In the genomic region with DNA sequence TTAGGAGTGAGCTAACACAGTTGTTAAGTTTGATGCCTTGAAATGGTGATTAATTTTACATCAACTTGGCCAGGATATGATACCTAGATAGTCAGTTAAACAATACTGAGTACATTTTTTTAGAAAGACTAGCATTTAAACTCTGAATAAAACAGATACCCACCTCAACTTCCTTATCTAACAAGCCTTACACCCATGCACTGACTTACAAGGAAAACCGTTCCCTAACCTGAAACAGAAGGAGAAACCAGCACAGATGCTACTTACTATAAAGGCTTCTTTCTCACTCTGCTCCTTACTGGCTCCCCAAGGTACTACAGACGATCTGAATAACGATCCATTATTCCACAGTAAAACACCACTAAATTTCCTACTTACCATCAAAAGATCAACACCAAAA, we compare ENCODE assay signal across 20 mouse cellular contexts. TPM values are rescaled to one million over a fixed set of nuclear protein-coding genes. Genes with fewer than 3 reads are reported as not detected.
DNase-seq lines count a peak whose midpoint lies in the region; ATAC-seq and TF ChIP-seq lines count a peak whose summit lies in the region.
"Had no signal": no experiment of that assay in that cellular context is flagged by ENCODE, and none has a peak within 500 bp of the region (broad histone marks: within the 10 kb centered on the region; RNA-seq: fewer than 3 reads in every experiment).

No protein-coding gene starts in this region.

- no peak for TF ChIP-seq POLR2A in MEL (IDR thresholded peaks at IDR 0.05; ENCODE audit: control insufficient read depth in 1 of 2, insufficient read depth in 1 of 2, low read depth in 1 of 2, low read length in 2 of 2, poor library complexity in 1 of 2)

- no peak for DNase-seq in G1E (ENCODE audit: low spot score)
- peak; percentile 59 for DNase-seq in MEL (ENCODE audit: low read depth, low spot score)
- DNase-seq in adrenal gland, adult (ENCODE audit: inconsistent age in 2 of 2, low spot score in 1 of 2) = no peak
- no peak for DNase-seq in layer of hippocampus, postnatal 36 days
- no peak for DNase-seq in liver, embryonic 11.5 days (ENCODE audit: low spot score)
- DNase-seq: adrenal gland, adult 2 months; adrenal gland, postnatal 10 days; adrenal gland, postnatal 25 days; cerebellum, adult 11 months; cerebellum, adult 2 months; cerebellum, adult 9-10 months; cerebellum, postnatal 10 days; cerebellum, postnatal 25 days had no signal

- no peak overlapping the region for H3K4me2 ChIP-seq in liver, embryonic 11.5 days
- H3K4me2 ChIP-seq: embryonic facial prominence, embryonic 12.5 days had no signal

- 84% methylated on average over 3 of the region's 3 CpGs for WGBS in liver, embryonic 11.5 days

- 0 out of 2 replicates have a peak, but pooled peaks have one; percentile 19 for ATAC-seq in G1E (ENCODE audit: extremely low read depth, insufficient number of reproducible peaks, low FRiP score, poor library complexity, severe bottlenecking)
- ATAC-seq in megakaryocyte progenitor cell, adult 5-6 weeks (replicated peaks; ENCODE audit: poor library complexity) = 0 out of 2 replicates have a peak, but pooled peaks have one; percentile 26
- ATAC-seq in liver, embryonic 11.5 days (replicated peaks; ENCODE audit: low FRiP score) = no peak
- ATAC-seq: activated CD4-positive, CD25-positive, alpha-beta regulatory T cell, adult 4 months; forebrain, embryonic 14.5 days; forebrain, embryonic 16.5 days; Patski had no signal

- TF ChIP-seq RAD21 in MEL (IDR thresholded peaks at IDR 0.05; ENCODE audit: low read depth, low read length) = no peak; the same call in 1 of the 2 replicates

- TF ChIP-seq CTCF in G1E (IDR thresholded peaks at IDR 0.05; ENCODE audit: low read depth, low read length) = no peak
- no peak for TF ChIP-seq CTCF in MEL (IDR thresholded peaks at IDR 0.05 in 2 of 3, conservative IDR thresholded peaks at IDR 0.05 in 1 of 3; ENCODE audit: control insufficient read depth in 1 of 3, insufficient read depth in 1 of 3, low read depth in 2 of 3, low read length in 3 of 3, poor library complexity in 1 of 3, severe bottlenecking in 1 of 3)

- peaks cover 21% of the 10 kb centered on the region for H3K79me2 ChIP-seq in MEL (ENCODE audit: control insufficient read depth, insufficient read depth, low read length, poor library complexity)

- H3K4me1 ChIP-seq in G1E (ENCODE audit: insufficient read depth, low read depth, low read length) (peaks cover 19% of the 10 kb centered on the region), MEL (ENCODE audit: control insufficient read depth in 1 of 2, insufficient read depth in 2 of 2, low read length in 2 of 2) (peaks cover 17 to 24% of the 10 kb centered on the region in 2 experiments)
- H3K4me1 ChIP-seq in liver, embryonic 11.5 days (replicated peaks; ENCODE audit: control insufficient read depth, insufficient read depth, low read length) = peaks cover 5% of the 10 kb centered on the region
- H3K4me1 ChIP-seq: embryonic facial prominence, embryonic 10.5 days; embryonic facial prominence, embryonic 12.5 days had no signal

- peak overlapping the region; percentile 79 for H3K27ac ChIP-seq in MEL (ENCODE audit: control insufficient read depth, low read depth, low read length)
- no peak overlapping the region for H3K27ac ChIP-seq in liver, embryonic 11.5 days (ENCODE audit: low read depth, low read length)
- H3K27ac ChIP-seq: embryonic facial prominence, embryonic 10.5 days; embryonic facial prominence, embryonic 12.5 days had no signal

- no peak overlapping the region; the same call in 1 of the 2 replicates for H3K9ac ChIP-seq in MEL (ENCODE audit: control insufficient read depth, low read depth, low read length, poor library complexity, severe bottlenecking)
- H3K9ac ChIP-seq in liver, embryonic 11.5 days (ENCODE audit: low read depth, low read length) = no peak overlapping the region
- H3K9ac ChIP-seq: embryonic facial prominence, embryonic 12.5 days had no signal

- peaks cover 47% of the 10 kb centered on the region for H3K36me3 ChIP-seq in G1E (replicated peaks)
- H3K36me3 ChIP-seq in MEL (ENCODE audit: control insufficient read depth in 1 of 2, insufficient read depth in 2 of 2, low read length in 2 of 2) = peaks cover 3 to 34% of the 10 kb centered on the region in 2 experiments; a peak in 3 of 4 replicates
- H3K36me3 ChIP-seq in liver, embryonic 11.5 days (ENCODE audit: control insufficient read depth, insufficient read depth, low read length) = no peaks in the 10 kb centered on the region

- no peak overlapping the region for H3K4me3 ChIP-seq in G1E (ENCODE audit: low read depth, low read length)
- H3K4me3 ChIP-seq in MEL (ENCODE audit: control insufficient read depth in 1 of 2, insufficient read depth in 1 of 2, low read depth in 2 of 2, low read length in 2 of 2) = no peak overlapping the region
- H3K4me3 ChIP-seq in liver, embryonic 11.5 days (ENCODE audit: low read depth, low read length) = no peak overlapping the region
- H3K4me3 ChIP-seq: embryonic facial prominence, embryonic 10.5 days; embryonic facial prominence, embryonic 12.5 days had no signal

- H3K9me3 ChIP-seq in G1E (replicated peaks) (no peaks in the 10 kb centered on the region), MEL (replicated peaks; ENCODE audit: insufficient read depth, low read length) (no peaks in the 10 kb centered on the region)
- no peaks in the 10 kb centered on the region for H3K9me3 ChIP-seq in liver, embryonic 11.5 days (ENCODE audit: control insufficient read depth, low read length)
- H3K9me3 ChIP-seq: embryonic facial prominence, embryonic 10.5 days; embryonic facial prominence, embryonic 12.5 days had no signal

- TF ChIP-seq EP300 in MEL (IDR thresholded peaks at IDR 0.05; ENCODE audit: low read depth in 1 of 2, low read length in 2 of 2) = peak; percentile 78 to 85

- H3K27me3 ChIP-seq in G1E (ENCODE audit: insufficient read depth, low read length) (no peaks in the 10 kb centered on the region), MEL (ENCODE audit: control insufficient read depth in 1 of 2, insufficient read depth in 2 of 2, low read length in 2 of 2) (no peaks in the 10 kb centered on the region)
- no peaks in the 10 kb centered on the region for H3K27me3 ChIP-seq in liver, embryonic 11.5 days (replicated peaks; ENCODE audit: control insufficient read depth, insufficient read depth, low read length)
- H3K27me3 ChIP-seq: embryonic facial prominence, embryonic 12.5 days; Patski had no signal

TF ChIP-seq in MEL, 35 proteins besides CTCF, POLR2A, EP300 and RAD21:
- TF ChIP-seq MYB (IDR thresholded peaks at IDR 0.05; ENCODE audit: low read depth, low read length) (peak; percentile 67), GATA1 (IDR thresholded peaks at IDR 0.05; ENCODE audit: low read depth, low read length) (peak; percentile 86), MAX (IDR thresholded peaks at IDR 0.05; ENCODE audit: low read length) (no peak), ZNF384 (IDR thresholded peaks at IDR 0.05; ENCODE audit: low read depth, low read length) (0 out of 2 replicates have a peak, but pooled peaks have one; percentile 17), TBP (IDR thresholded peaks at IDR 0.05; ENCODE audit: low read depth, low read length) (no peak), RCOR1 (IDR thresholded peaks at IDR 0.05; ENCODE audit: low read depth, low read length) (peak; percentile 46; the same call in 1 of the 2 replicates), ETS1 (IDR thresholded peaks at IDR 0.05; ENCODE audit: low read depth, low read length) (peak; percentile 63; the same call in 1 of the 2 replicates), ZMIZ1 (IDR thresholded peaks at IDR 0.05; ENCODE audit: low read depth, low read length) (no peak), E2F4 (IDR thresholded peaks at IDR 0.05; ENCODE audit: borderline replicate concordance, low read depth, low read length) (no peak), KAT2A (conservative IDR thresholded peaks at IDR 0.05; ENCODE audit: low read depth, low read length) (0 out of 2 replicates have a peak, but pooled peaks have one; percentile 24), JUND (IDR thresholded peaks at IDR 0.05; ENCODE audit: low read depth, low read length) (no peak), TCF12 (IDR thresholded peaks at IDR 0.05; ENCODE audit: low read depth, low read length) (peak; percentile 53; the same call in 1 of the 2 replicates), CHD1 (IDR thresholded peaks at IDR 0.05; ENCODE audit: low read depth, low read length) (no peak)

RNA-seq across cellular contexts. Expression of a gene that starts 21.2 kb away (rescaled TPM):
- total RNA-seq in G1E (2014; fragmentation: Nextera tagmentation) (246 and 279 TPM in 2 replicates), G1E (2017) (174 and 253 TPM in 2 replicates), MEL (2012; rRNA removed) (32.5 and 41.1 TPM in 2 replicates)
- polyA plus RNA-seq in G1E (2012) (59.5 and 66.4 TPM in 2 replicates), MEL (2012; ENCODE audit: insufficient read depth in 1 of 2, insufficient read length in 2 of 2, low read depth in 1 of 2, low replicate concordance in 2 of 2, missing spikeins in 1 of 2) (100 to 1,000 TPM in 1 of 2 experiments, 10 to 100 TPM in 1; 50.6 to 606 TPM)
- total RNA-seq in megakaryocyte progenitor cell, adult 5-6 weeks (2015) = 64.0 and 86.4 TPM in 2 replicates
- 67.3 and 109 TPM in 2 replicates for total RNA-seq in megakaryocyte progenitor cell, adult 5-6 weeks (2017)
- total RNA-seq in layer of hippocampus, postnatal 36 days (2021) = 100 to 1,000 TPM in 1 of 2 experiments, 10 to 100 TPM in 1; 80.0 to 102 TPM
- polyA plus RNA-seq in liver, embryonic 11.5 days (2014; fragmentation: Nextera tagmentation; extraction: Ambion mirVana) = 27.0 and 30.6 TPM in 2 replicates
